Mouse (Mus musculus) spleen, adult 2 months (tissue): Measurements from ENCODE around the gene Cst9.

Experiments
- CTCF ChIP-seq: fragments of 200-500 bp; IDR thresholded peaks from 2 replicates; pipeline ENCODE4 v1.5.1; 2011; ENCODE audit warnings: mild to moderate bottlenecking, inconsistent platforms; ENCODE audit not compliant: insufficient read depth, insufficient read length, insufficient replicate concordance; ENCODE audit errors: extremely low read depth
- POLR2A ChIP-seq: fragments of 200-500 bp; IDR thresholded peaks from 2 replicates; pipeline ENCODE4 v1.6.1; 2011; ENCODE audit warnings: low read depth, low read length, inconsistent platforms

DNA sequence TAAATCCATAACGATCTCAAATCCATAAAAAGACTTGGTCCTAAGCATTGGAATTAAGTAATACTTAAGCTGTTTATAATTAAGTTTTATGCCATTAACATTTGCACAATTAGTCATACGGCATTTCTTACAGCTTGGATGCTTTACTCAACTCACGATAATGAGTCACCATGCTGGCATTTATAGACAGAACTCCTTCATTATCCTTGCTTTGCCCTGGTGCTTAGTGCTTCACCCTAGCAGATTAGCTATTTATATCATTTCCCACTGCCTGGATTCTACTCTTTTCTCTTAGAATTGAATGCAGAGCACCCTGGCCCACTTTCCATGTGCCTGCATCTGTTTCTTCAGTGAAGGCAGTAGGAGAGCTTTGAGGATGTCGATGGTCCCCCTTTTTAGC is 22.6 kb downstream of the Cst9 start:
- TF ChIP-seq CTCF (no peak), POLR2A (no peak)
